Mouse (Mus musculus) midbrain, embryonic 16.5 days (tissue): ENCODE data around the gene Sp7. TPM values are rescaled to one million over a fixed set of nuclear protein-coding genes. Genes with fewer than 3 reads are reported as not detected.

Experiments
- ATAC-seq: fragments of 200-750 bp; cut with Nextera tagmentation; 2 replicates; pipeline ENCODE4 v1.8.0; 2017; ENCODE audit warnings: moderate TSS enrichment
- H3K27ac ChIP-seq: fragments of 300-500 bp; sonication (generic); 2 replicates; pipeline ENCODE4 v1.5.1; 2014; ENCODE audit warnings: mild to moderate bottlenecking, low read length, mixed read lengths
- H3K27me3 ChIP-seq: fragments of 300-500 bp; sonication (generic); 2 replicates; pipeline ENCODE4 v1.6.1; 2014; ENCODE audit warnings: low read depth, low read length, mixed read lengths; ENCODE audit not compliant: control insufficient read depth, insufficient read depth
- H3K36me3 ChIP-seq: fragments of 300-500 bp; sonication (generic); 2 replicates; pipeline ENCODE4 v1.6.1; 2014; ENCODE audit warnings: mild to moderate bottlenecking, low read length, moderate library complexity, mixed read lengths; ENCODE audit not compliant: control insufficient read depth, insufficient read depth
- H3K4me1 ChIP-seq: fragments of 300-500 bp; sonication (generic); 2 replicates; pipeline ENCODE4 v1.6.1; 2014; ENCODE audit warnings: mild to moderate bottlenecking, low read length, mixed read lengths; ENCODE audit not compliant: control insufficient read depth, insufficient read depth
- H3K4me2 ChIP-seq: fragments of 300-500 bp; sonication (generic); 2 replicates; pipeline ENCODE4 v1.6.1; 2014; ENCODE audit warnings: mild to moderate bottlenecking, low read length, mixed read lengths
- H3K4me3 ChIP-seq: fragments of 300-500 bp; sonication (generic); 2 replicates; pipeline ENCODE4 v1.5.1; 2014; ENCODE audit warnings: low read depth, mild to moderate bottlenecking, low read length, moderate library complexity, mixed read lengths
- H3K9ac ChIP-seq: fragments of 300-500 bp; sonication (generic); 2 replicates; pipeline ENCODE4 v1.6.1; 2014; ENCODE audit warnings: low read depth, low read length, mixed read lengths
- H3K9me3 ChIP-seq: fragments of 300-500 bp; sonication (generic); replicated peaks from 2 replicates; pipeline ENCODE4 v1.6.1; 2014; ENCODE audit warnings: mild to moderate bottlenecking, low read length, mixed read lengths; ENCODE audit not compliant: control insufficient read depth, poor library complexity, severe bottlenecking
- WGBS: fragments of 180-500 bp; shearing (Covaris S2); extraction: QIAGEN DNeasy Blood & Tissue Kit; methylation state at CpG from one replicate; pipeline ENCODE4 v1.1.7; 2014; 5-methylcytosine and 5-hydroxymethylcytosine counted together
- polyA plus RNA-seq: library from polyadenylated mRNA; unstranded; fragments of >200 nt; fragmentation: Nextera tagmentation; extraction: Ambion mirVana; gene quantifications from 2 replicates; pipeline ENCODE4 v1.2.1, GENCODE M21; 2015

Sp7 gene
- polyA plus RNA-seq, 1 experiment from 2014 or later = 0.55 TPM

DNA sequence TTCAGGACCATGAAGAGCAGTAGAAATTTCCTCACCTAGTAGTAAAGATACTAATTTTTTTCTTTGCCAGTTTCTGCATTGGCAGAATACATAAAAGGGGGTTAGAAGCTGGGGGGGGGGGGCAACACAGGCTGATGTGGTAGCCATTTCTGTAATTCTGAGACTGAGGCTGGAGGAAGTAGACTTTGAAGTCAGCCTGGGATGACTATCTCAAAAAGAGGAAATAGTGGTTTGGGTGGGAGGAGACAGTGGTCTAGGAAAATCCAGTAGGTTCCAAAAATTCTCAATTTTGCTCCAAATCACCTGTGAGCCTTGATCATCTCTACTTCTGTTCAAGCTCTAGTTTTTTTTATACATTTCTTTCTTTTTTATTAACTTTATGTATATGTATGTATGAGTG lies 55.5 kb downstream of the Sp7 start:
- H3K36me3 ChIP-seq = no peaks in the 10 kb centered on the region
- H3K27ac ChIP-seq = no peak overlapping the region
- no peaks in the 10 kb centered on the region for H3K4me1 ChIP-seq
- H3K9ac ChIP-seq = no peak overlapping the region
- H3K4me2 ChIP-seq = no peak overlapping the region
- no peaks in the 10 kb centered on the region for H3K9me3 ChIP-seq
- H3K27me3 ChIP-seq = no peaks in the 10 kb centered on the region
- ATAC-seq = no peak
- no peak overlapping the region for H3K4me3 ChIP-seq

- no peak for ATAC-seq
- Histone ChIP-seq H3K9me3 (no peaks in the 10 kb centered on the region), H3K4me2 (no peak overlapping the region), H3K4me3 (no peak overlapping the region), H3K27ac (no peak overlapping the region), H3K9ac (no peak overlapping the region), H3K36me3 (peaks cover 3% of the 10 kb centered on the region; the same call in 1 of the 2 replicates), H3K27me3 (no peaks in the 10 kb centered on the region), H3K4me1 (no peaks in the 10 kb centered on the region)
- 90% methylated on average over 10 of the region's 10 CpGs for WGBS
Measured at GRCm38 (mm10) chr15:102310074-102310845, 56.7 kb downstream of the Sp7 start.

- Histone ChIP-seq H3K4me2 (no peak overlapping the region), H3K36me3 (peaks cover 3% of the 10 kb centered on the region; the same call in 1 of the 2 replicates), H3K4me1 (no peaks in the 10 kb centered on the region), H3K27me3 (no peaks in the 10 kb centered on the region), H3K9ac (no peak overlapping the region), H3K4me3 (no peak overlapping the region), H3K27ac (no peak overlapping the region), H3K9me3 (no peaks in the 10 kb centered on the region)
- ATAC-seq = no peak
- 88% methylated on average over 9 of the region's 9 CpGs for whole genome bisulfite sequencing
Measured at GRCm38 (mm10) chr15:102308717-102309116, 58.3 kb downstream of the Sp7 start.

Other genes with a start within 250 kb of the Sp7 start
- gene Spryd3, start 230.9 kb downstream of the Sp7 start, polyA plus RNA-seq = 81.1 and 95.9 TPM in 2 replicates
- gene Igfbp6, start 222.8 kb downstream of the Sp7 start, polyA plus RNA-seq = 2.5 and 3.1 TPM in 2 replicates
- 0.21 TPM in 1 of 2 replicates, not detected in the other for gene Soat2, start 216.7 kb downstream of the Sp7 start, polyA plus RNA-seq
- 54.0 and 59.2 TPM in 2 replicates for gene Zfp740, start 163.9 kb downstream of the Sp7 start, polyA plus RNA-seq
- 33.1 and 33.2 TPM in 2 replicates for gene Csad, start 162.5 kb downstream of the Sp7 start, polyA plus RNA-seq
- gene Itgb7, start 135.2 kb downstream of the Sp7 start, polyA plus RNA-seq = 0.43 and 0.80 TPM in 2 replicates
- 4.1 and 6.0 TPM in 2 replicates for gene Rarg, start 109.7 kb downstream of the Sp7 start, polyA plus RNA-seq
- not detected in 2 replicates for gene Gm9918, start 96.6 kb downstream of the Sp7 start, polyA plus RNA-seq
- gene Mfsd5, start 87.7 kb downstream of the Sp7 start, polyA plus RNA-seq = 58.7 and 59.8 TPM in 2 replicates
- gene Espl1, start 70.9 kb downstream of the Sp7 start, polyA plus RNA-seq = 4.0 and 4.7 TPM in 2 replicates
- 479 TPM in 2 replicates for gene Pfdn5, start 41.1 kb downstream of the Sp7 start, polyA plus RNA-seq
- 89.1 and 91.2 TPM in 2 replicates for gene Myg1, start 35.5 kb downstream of the Sp7 start, polyA plus RNA-seq
- 30.2 and 31.1 TPM in 2 replicates for gene Aaas, start 16.4 kb downstream of the Sp7 start, polyA plus RNA-seq
- 3.1 and 3.5 TPM in 2 replicates for gene Sp1, start 39.0 kb upstream of the Sp7 start, polyA plus RNA-seq
- 0.15 and 0.26 TPM in 2 replicates for gene Amhr2, start 78.2 kb upstream of the Sp7 start, polyA plus RNA-seq
- 106 and 109 TPM in 2 replicates for gene Prr13, start 91.8 kb upstream of the Sp7 start, polyA plus RNA-seq
- 105 and 121 TPM in 2 replicates for gene Pcbp2, start 103.4 kb upstream of the Sp7 start, polyA plus RNA-seq
- gene Gm10337, start 136.5 kb upstream of the Sp7 start, polyA plus RNA-seq = 12.6 TPM in 1 of 2 replicates, not detected in the other
- gene Map3k12, start 149.9 kb upstream of the Sp7 start, polyA plus RNA-seq = 60.5 and 65.5 TPM in 2 replicates
- gene Tarbp2, start 151.0 kb upstream of the Sp7 start, polyA plus RNA-seq = 94.1 and 105 TPM in 2 replicates
- 1.4 and 2.2 TPM in 2 replicates for gene Npff, start 157.8 kb upstream of the Sp7 start, polyA plus RNA-seq